Mouse (Mus musculus) thymus, adult 2 months (tissue): ENCODE measurements around the gene AC129217.1. TPM values are rescaled to one million over a fixed set of nuclear protein-coding genes. Genes with fewer than 3 reads are reported as not detected.

Source experiments
- DNase-seq: peaks from one replicate; pipeline ENCODE4 v3.0.0; 2021
- H3K27ac ChIP-seq: fragments of 200-500 bp; 2 replicates; pipeline ENCODE4 v1.5.1; 2012; ENCODE audit warnings: low read length, control low read depth; ENCODE audit not compliant: control insufficient read depth, insufficient read depth
- H3K27me3 ChIP-seq: fragments of 200-500 bp; 2 replicates; pipeline ENCODE4 v1.6.1; 2012; ENCODE audit warnings: mild to moderate bottlenecking, low read length, moderate library complexity, mixed read lengths; ENCODE audit not compliant: control insufficient read depth, insufficient read depth
- H3K36me3 ChIP-seq: fragments of 200-500 bp; 2 replicates; pipeline ENCODE4 v1.6.1; 2012; ENCODE audit warnings: mild to moderate bottlenecking, low read length, moderate library complexity; ENCODE audit not compliant: control insufficient read depth, insufficient read depth
- H3K4me1 ChIP-seq: fragments of 200-500 bp; replicated peaks from 2 replicates; pipeline ENCODE4 v1.6.1; 2012; ENCODE audit warnings: low read length; ENCODE audit not compliant: control insufficient read depth, insufficient read depth
- H3K4me3 ChIP-seq: fragments of 200-500 bp; 2 replicates; pipeline ENCODE4 v1.5.1; 2012; ENCODE audit warnings: mild to moderate bottlenecking, low read length, control low read depth, moderate library complexity; ENCODE audit not compliant: control insufficient read depth, insufficient read depth
- CTCF ChIP-seq: fragments of 200-500 bp; IDR thresholded peaks from 2 replicates; pipeline ENCODE4 v1.5.1; 2012; ENCODE audit warnings: mild to moderate bottlenecking, control low read depth, low read length, moderate library complexity, borderline replicate concordance; ENCODE audit not compliant: control insufficient read depth, poor library complexity, insufficient read depth; ENCODE audit errors: extremely low read depth
- POLR2A ChIP-seq: fragments of 200-500 bp; IDR thresholded peaks from 2 replicates; pipeline ENCODE4 v1.6.1; 2012; ENCODE audit warnings: mild to moderate bottlenecking, low read length, control low read depth, moderate library complexity; ENCODE audit not compliant: control insufficient read depth, poor library complexity, insufficient read depth; ENCODE audit errors: extremely low read depth
- WGBS: fragments of 180-500 bp; shearing (Covaris S2); methylation state at CpG from one replicate; pipeline ENCODE4 v1.1.7; 2018; 5-methylcytosine and 5-hydroxymethylcytosine counted together
- polyA plus RNA-seq: library from polyadenylated mRNA; depleted of rRNA; stranded (reverse); fragments of >200 nt; gene quantifications from 2 replicates; pipeline ENCODE4 v1.2.3, GENCODE M21; 2012

Gene AC129217.1
- polyA plus RNA-seq, 1 experiment, result 1.5 TPM

GRCm38 (mm10) chr19:8839103-8839907, 9.7 kb downstream of the AC129217.1 start, which contains the start of gene Gng3:
Gene Gng3, minus strand, starts transcription at chr19:8839194.
- TF ChIP-seq CTCF (no peak), POLR2A (no peak)
- Histone ChIP-seq H3K4me3 (peak within 1 kb of the TSS; percentile 86), H3K27me3 (no peaks in the 10 kb centered on the region), H3K27ac (no peak within 1 kb of the TSS), H3K36me3 (peaks cover 5% of the 10 kb centered on the region), H3K4me1 (peaks cover 33% of the 10 kb centered on the region)
- DNase-seq, result no peak
- 64% methylated on average over 11 of the region's 11 CpGs for WGBS

GRCm38 (mm10) chr19:8839908-8840791, 10.6 kb downstream of the AC129217.1 start:
- Histone ChIP-seq H3K4me3 (peak overlapping the region; percentile 69), H3K4me1 (peaks cover 33% of the 10 kb centered on the region), H3K36me3 (no peaks in the 10 kb centered on the region), H3K27ac (no peak overlapping the region), H3K27me3 (no peaks in the 10 kb centered on the region)
- no peak for TF ChIP-seq POLR2A
- TF ChIP-seq CTCF, result no peak
- 31% methylated on average over 29 of the region's 29 CpGs for WGBS
- peak; percentile 63 for DNase-seq

DNA sequence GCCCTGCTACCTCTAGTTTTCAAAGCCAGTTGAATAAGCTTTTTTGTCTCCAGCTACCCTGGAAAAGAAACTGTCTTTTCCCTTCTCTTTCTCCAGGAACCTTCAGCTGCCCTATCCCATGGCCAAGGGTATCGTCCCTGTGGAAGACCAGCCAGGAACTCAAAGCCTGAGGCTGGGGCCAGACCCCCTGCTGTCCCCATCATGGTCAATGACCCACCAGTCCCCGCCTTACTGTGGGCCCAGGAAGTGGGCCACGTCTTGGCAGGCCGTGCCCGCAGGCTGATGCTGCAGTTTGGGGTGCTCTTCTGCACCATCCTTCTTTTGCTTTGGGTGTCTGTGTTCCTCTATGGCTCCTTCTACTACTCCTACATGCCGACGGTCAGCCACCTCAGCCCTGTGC, 11.4 kb downstream of the AC129217.1 start:
- DNase-seq, result no peak
- H3K36me3 ChIP-seq, result peaks cover 1% of the 10 kb centered on the region; the same call in 1 of the 2 replicates
- TF ChIP-seq CTCF, result no peak
- no peak for TF ChIP-seq POLR2A
- 88% methylated on average over 7 of the region's 7 CpGs for WGBS
- H3K4me1 ChIP-seq, result peaks cover 33% of the 10 kb centered on the region
- H3K4me3 ChIP-seq, result no peak overlapping the region
- H3K27me3 ChIP-seq, result no peaks in the 10 kb centered on the region
- H3K27ac ChIP-seq, result no peak overlapping the region

- H3K27me3 ChIP-seq, result no peaks in the 10 kb centered on the region
- H3K36me3 ChIP-seq, result peaks cover 9% of the 10 kb centered on the region; the same call in 1 of the 2 replicates
- no peak overlapping the region for H3K4me3 ChIP-seq
- no peak for DNase-seq
- H3K4me1 ChIP-seq, result peaks cover 33% of the 10 kb centered on the region
- H3K27ac ChIP-seq, result no peak overlapping the region
- 97% methylated on average over 6 of the region's 6 CpGs for WGBS
- TF ChIP-seq POLR2A (no peak), CTCF (no peak)
These were observed 13.4 kb downstream of the AC129217.1 start for GRCm38 (mm10) chr19:8842961-8843360.

GRCm38 (mm10) chr19:8844371-8845129, 15.0 kb downstream of the AC129217.1 start:
- 80% methylated on average over 5 of the region's 5 CpGs for WGBS
- peak; percentile 76 for DNase-seq
- Histone ChIP-seq H3K4me3 (no peak overlapping the region), H3K27me3 (no peaks in the 10 kb centered on the region), H3K4me1 (peaks cover 19% of the 10 kb centered on the region), H3K36me3 (peaks cover 9% of the 10 kb centered on the region; the same call in 1 of the 2 replicates), H3K27ac (no peak overlapping the region)
- TF ChIP-seq CTCF (no peak), POLR2A (no peak)

DNA sequence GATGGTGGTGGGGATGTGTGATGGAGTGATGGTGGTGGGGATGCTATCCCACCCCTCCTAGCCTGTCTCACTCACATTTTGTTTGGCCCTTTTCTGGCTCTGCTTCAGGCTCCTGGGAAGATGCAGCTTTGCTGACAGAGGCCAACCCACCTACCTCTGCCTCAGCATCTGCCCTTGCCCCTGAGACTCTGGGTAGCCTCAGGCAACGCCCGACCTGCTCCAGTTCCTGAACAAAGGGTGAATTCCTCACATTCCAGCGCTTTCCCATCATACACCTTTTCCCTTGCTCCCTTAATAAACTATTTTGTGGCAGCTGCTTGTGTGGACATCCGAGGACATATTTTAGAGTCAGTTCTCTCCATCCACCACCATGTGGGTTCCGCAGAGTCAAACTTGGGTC, 18.8 kb downstream of the AC129217.1 start:
- no peaks in the 10 kb centered on the region for H3K27me3 ChIP-seq
- H3K4me3 ChIP-seq, result no peak overlapping the region
- 94% methylated on average over 5 of the region's 5 CpGs for WGBS
- H3K27ac ChIP-seq, result no peak overlapping the region
- TF ChIP-seq POLR2A (no peak), CTCF (no peak)
- DNase-seq, result no peak
- H3K36me3 ChIP-seq, result peaks cover 9% of the 10 kb centered on the region; the same call in 1 of the 2 replicates
- H3K4me1 ChIP-seq, result no peaks in the 10 kb centered on the region
